Mouse (Mus musculus): ENCODE data around the gene Lcn10. TPM values are rescaled to one million over a fixed set of nuclear protein-coding genes. Genes with fewer than 3 reads are reported as not detected.

Gene Lcn10
- polyA plus RNA-seq, 1 experiment from 2014 or later, result not detected

DNA sequence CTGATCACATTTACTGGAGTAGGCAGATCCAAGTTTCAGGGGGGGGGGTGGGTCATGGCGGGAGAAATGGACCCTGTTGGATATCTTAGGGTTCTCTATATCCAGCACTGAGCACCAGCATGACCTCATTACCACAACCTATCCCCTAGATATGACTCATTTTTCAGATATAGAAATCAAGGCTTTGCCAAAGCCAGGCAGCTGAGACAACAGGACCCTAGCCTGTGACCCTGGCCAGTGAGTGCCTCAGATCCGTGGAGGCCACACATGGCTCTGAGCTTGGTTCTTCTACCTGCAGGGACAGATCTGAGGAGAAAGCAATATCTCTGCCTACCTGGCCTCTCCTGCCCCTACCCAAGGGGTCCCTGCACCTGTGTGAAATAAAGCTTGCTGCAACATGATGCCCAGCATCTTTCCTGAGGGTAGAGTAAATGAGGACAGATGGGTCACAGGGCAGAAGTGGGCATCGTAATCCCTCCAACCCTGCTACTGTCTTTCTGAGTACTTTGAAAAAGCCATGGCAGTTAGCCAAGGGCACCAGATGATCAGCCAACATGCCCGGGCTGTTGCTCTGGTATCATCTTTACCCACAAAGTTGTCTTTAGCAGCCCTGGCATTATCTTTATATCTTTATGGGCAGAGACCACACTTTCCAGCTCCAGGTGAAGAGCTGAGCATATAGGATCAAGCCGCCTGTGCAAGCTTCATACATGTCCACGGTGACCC lies 21.1 kb upstream of the Lcn10 start:
- Histone ChIP-seq H3K36me3 (ENCODE audit: control insufficient read depth, insufficient read depth, low read length) (no peaks in the 10 kb centered on the region), H3K27me3 (ENCODE audit: control insufficient read depth, insufficient read depth, low read depth, low read length) (no peaks in the 10 kb centered on the region), H3K27ac (ENCODE audit: low read length) (no peak overlapping the region), H3K4me1 (replicated peaks; ENCODE audit: control insufficient read depth, insufficient read depth, low read length) (no peaks in the 10 kb centered on the region), H3K4me2 (ENCODE audit: low read depth, low read length) (no peak overlapping the region), H3K9me3 (ENCODE audit: control insufficient read depth, low read length) (no peaks in the 10 kb centered on the region), H3K4me3 (ENCODE audit: low read length) (no peak overlapping the region), H3K9ac (ENCODE audit: low read length) (no peak overlapping the region)
- WGBS, result 79% methylated on average over 6 of the region's 6 CpGs
- ATAC-seq (ENCODE audit: low read depth), result no peak

DNA sequence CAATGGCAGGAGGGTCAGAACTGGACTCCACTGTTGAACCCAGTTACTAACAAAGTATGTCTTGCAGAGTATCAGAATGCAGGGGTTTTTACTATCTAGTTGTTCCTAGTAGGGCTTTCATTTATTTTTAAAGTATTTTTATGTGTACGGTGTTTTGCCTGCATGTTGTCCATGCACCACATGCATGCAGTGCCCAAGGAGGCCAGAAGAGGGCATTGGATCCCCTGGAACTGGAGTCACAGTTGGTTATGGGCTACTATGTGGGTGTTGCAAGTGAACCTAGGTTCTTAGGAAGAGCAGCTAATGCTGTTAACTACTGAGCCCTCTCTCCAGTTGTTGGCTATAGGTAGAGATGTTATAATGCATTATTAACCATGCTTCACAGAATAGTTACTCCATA lies 19.0 kb upstream of the Lcn10 start:
- H3K36me3 ChIP-seq (ENCODE audit: control insufficient read depth, insufficient read depth, low read length), result no peaks in the 10 kb centered on the region
- H3K4me1 ChIP-seq (replicated peaks; ENCODE audit: control insufficient read depth, insufficient read depth, low read length), result no peaks in the 10 kb centered on the region
- H3K27ac ChIP-seq (ENCODE audit: low read length), result no peak overlapping the region
- no peak overlapping the region for H3K4me2 ChIP-seq (ENCODE audit: low read depth, low read length)
- H3K9me3 ChIP-seq (ENCODE audit: control insufficient read depth, low read length), result no peaks in the 10 kb centered on the region
- no peak for ATAC-seq (ENCODE audit: low read depth)
- no peak overlapping the region for H3K4me3 ChIP-seq (ENCODE audit: low read length)
- H3K27me3 ChIP-seq (ENCODE audit: control insufficient read depth, insufficient read depth, low read depth, low read length), result no peaks in the 10 kb centered on the region
- WGBS, result 50% methylated on average over 1 of the region's 1 CpGs
- H3K9ac ChIP-seq (ENCODE audit: low read length), result no peak overlapping the region

DNA sequence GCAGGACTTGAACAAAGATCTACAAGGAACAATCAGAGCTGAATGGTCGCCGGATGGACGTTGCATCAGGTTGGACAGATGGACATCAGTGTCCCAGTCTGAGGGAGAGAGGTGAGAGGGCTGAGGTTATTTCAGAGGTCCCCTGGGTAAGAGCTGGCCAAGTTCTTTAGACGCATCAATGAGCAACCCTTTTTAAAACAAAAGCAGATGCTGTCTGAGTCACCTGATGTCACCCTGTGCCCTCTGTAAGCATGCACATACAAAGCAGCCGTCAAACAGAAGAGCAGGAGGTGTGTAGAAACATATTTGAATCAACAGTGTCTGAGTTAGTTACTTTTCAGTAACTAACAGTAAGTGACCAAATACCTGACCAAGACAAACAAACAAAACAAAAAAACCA lies 18.4 kb upstream of the Lcn10 start:
- Histone ChIP-seq H3K27me3 (ENCODE audit: control insufficient read depth, insufficient read depth, low read depth, low read length) (no peaks in the 10 kb centered on the region), H3K36me3 (ENCODE audit: control insufficient read depth, insufficient read depth, low read length) (no peaks in the 10 kb centered on the region), H3K9me3 (ENCODE audit: control insufficient read depth, low read length) (no peaks in the 10 kb centered on the region), H3K4me1 (replicated peaks; ENCODE audit: control insufficient read depth, insufficient read depth, low read length) (no peaks in the 10 kb centered on the region), H3K27ac (ENCODE audit: low read length) (no peak overlapping the region), H3K4me3 (ENCODE audit: low read length) (no peak overlapping the region), H3K9ac (ENCODE audit: low read length) (no peak overlapping the region), H3K4me2 (ENCODE audit: low read depth, low read length) (no peak overlapping the region)
- no peak for ATAC-seq (ENCODE audit: low read depth)
- WGBS, result 80% methylated on average over 5 of the region's 5 CpGs

DNA sequence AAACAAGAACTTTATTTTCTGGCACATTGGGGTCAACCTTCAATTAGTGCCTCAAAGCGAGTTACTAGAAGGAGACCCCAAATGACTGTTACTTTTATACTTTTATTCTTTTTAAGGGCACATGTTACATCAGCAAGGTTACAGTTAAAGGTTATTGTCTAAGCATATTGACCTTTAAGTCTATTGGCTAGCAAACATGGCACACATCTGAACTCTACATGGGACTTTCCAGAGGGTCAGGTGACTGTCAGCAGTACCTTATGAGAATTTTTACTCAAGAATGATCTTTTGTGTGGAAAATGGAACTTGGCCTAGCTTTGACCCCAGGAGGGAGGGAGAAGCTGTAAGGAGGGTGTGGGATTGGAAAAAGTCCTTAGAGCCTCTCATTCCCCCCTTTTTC lies 16.0 kb upstream of the Lcn10 start:
- no peak overlapping the region for H3K27ac ChIP-seq (ENCODE audit: low read length)
- no peaks in the 10 kb centered on the region for H3K27me3 ChIP-seq (ENCODE audit: control insufficient read depth, insufficient read depth, low read depth, low read length)
- H3K4me3 ChIP-seq (ENCODE audit: low read length), result no peak overlapping the region
- no peaks in the 10 kb centered on the region for H3K36me3 ChIP-seq (ENCODE audit: control insufficient read depth, insufficient read depth, low read length)
- H3K9me3 ChIP-seq (ENCODE audit: control insufficient read depth, low read length), result no peaks in the 10 kb centered on the region
- H3K9ac ChIP-seq (ENCODE audit: low read length), result no peak overlapping the region
- WGBS, result 52% methylated on average over 1 of the region's 1 CpGs
- H3K4me2 ChIP-seq (ENCODE audit: low read depth, low read length), result no peak overlapping the region
- ATAC-seq (ENCODE audit: low read depth), result no peak
- no peaks in the 10 kb centered on the region for H3K4me1 ChIP-seq (replicated peaks; ENCODE audit: control insufficient read depth, insufficient read depth, low read length)

DNA sequence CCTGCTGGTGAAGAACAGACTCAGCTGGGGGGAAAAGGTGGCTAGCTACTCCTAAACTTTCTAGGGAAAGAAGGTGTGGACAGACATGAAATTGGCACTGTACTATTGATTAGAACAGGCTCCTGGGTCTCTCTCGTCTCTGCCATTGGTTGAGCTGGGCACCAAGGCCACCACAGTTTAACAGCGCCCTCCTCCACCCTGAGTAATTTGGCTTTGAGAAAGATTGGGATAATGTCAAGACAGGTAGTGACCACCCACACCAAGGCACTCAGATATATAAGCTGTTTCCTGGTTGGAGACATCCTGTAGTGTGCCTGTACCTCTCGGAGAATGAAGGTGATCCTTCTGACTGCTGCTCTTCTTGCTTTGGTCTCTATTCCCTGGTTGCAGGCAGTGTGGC lies 6.0 kb upstream of the Lcn10 start, which contains the start of gene Lcn6:
Gene Lcn6 (plus strand): TSS at position 301 of the 400 bp plus-strand sequence.
- H3K27me3 ChIP-seq (ENCODE audit: control insufficient read depth, insufficient read depth, low read depth, low read length), result no peaks in the 10 kb centered on the region
- no peaks in the 10 kb centered on the region for H3K4me1 ChIP-seq (replicated peaks; ENCODE audit: control insufficient read depth, insufficient read depth, low read length)
- H3K4me3 ChIP-seq (ENCODE audit: low read length), result no peak within 1 kb of the TSS
- no peak within 1 kb of the TSS for H3K4me2 ChIP-seq (ENCODE audit: low read depth, low read length)
- H3K36me3 ChIP-seq (ENCODE audit: control insufficient read depth, insufficient read depth, low read length), result no peaks in the 10 kb centered on the region
- H3K9me3 ChIP-seq (ENCODE audit: control insufficient read depth, low read length), result no peaks in the 10 kb centered on the region
- no peak within 1 kb of the TSS for H3K9ac ChIP-seq (ENCODE audit: low read length)
- no peak for ATAC-seq (ENCODE audit: low read depth)
- 91% methylated on average over 3 of the region's 3 CpGs for WGBS
- no peak within 1 kb of the TSS for H3K27ac ChIP-seq (ENCODE audit: low read length)

DNA sequence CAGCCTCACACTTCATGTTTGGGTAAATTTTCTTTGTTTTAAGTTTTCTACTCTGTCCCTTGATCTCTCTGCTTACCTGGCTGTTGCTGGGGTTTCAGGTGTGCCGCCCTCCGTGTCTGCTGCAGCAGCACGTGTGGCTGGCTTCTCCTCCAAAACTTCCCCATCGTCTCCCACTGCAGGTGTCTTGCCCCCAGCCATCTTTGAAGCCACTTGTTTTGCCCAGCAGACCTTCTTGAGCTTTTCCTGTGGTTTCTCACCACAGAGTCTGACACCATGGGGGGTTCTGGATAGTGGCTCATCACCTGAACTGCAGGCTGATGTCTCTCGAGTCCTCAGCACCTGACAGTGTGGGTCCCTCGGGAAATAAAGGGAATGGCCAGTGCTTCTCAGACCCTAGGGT lies 3.0 kb upstream of the Lcn10 start:
- H3K9me3 ChIP-seq (ENCODE audit: control insufficient read depth, low read length), result no peaks in the 10 kb centered on the region
- H3K4me2 ChIP-seq (ENCODE audit: low read depth, low read length), result no peak overlapping the region
- ATAC-seq (ENCODE audit: low read depth), result no peak
- no peaks in the 10 kb centered on the region for H3K4me1 ChIP-seq (replicated peaks; ENCODE audit: control insufficient read depth, insufficient read depth, low read length)
- H3K36me3 ChIP-seq (ENCODE audit: control insufficient read depth, insufficient read depth, low read length), result no peaks in the 10 kb centered on the region
- 75% methylated on average over 6 of the region's 6 CpGs for WGBS
- H3K4me3 ChIP-seq (ENCODE audit: low read length), result no peak overlapping the region
- H3K27ac ChIP-seq (ENCODE audit: low read length), result no peak overlapping the region
- no peaks in the 10 kb centered on the region for H3K27me3 ChIP-seq (ENCODE audit: control insufficient read depth, insufficient read depth, low read depth, low read length)
- no peak overlapping the region for H3K9ac ChIP-seq (ENCODE audit: low read length)

DNA sequence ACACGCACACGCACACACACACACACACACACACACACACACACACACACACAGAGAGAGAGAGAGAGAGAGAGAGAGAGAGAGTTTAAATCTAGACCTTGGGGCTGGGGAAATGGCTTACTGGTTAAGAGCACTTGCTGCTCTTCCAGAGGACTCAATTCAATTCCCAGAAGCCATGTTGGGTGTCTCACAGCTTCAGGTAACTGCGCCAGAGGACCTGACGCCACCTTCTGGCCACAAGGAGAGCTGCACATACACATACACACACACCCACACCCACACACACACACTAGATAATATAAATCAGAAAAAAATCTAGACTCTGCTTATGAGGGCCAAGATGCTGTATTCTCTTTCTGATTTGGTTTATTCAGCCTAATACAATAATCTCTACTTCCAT lies 4.4 kb downstream of the Lcn10 start:
- Histone ChIP-seq H3K36me3 (ENCODE audit: control insufficient read depth, insufficient read depth, low read length) (no peaks in the 10 kb centered on the region), H3K9ac (ENCODE audit: low read length) (no peak overlapping the region), H3K9me3 (ENCODE audit: control insufficient read depth, low read length) (no peaks in the 10 kb centered on the region), H3K27ac (ENCODE audit: low read length) (no peak overlapping the region), H3K4me1 (replicated peaks; ENCODE audit: control insufficient read depth, insufficient read depth, low read length) (no peaks in the 10 kb centered on the region), H3K4me2 (ENCODE audit: low read depth, low read length) (no peak overlapping the region), H3K4me3 (ENCODE audit: low read length) (no peak overlapping the region), H3K27me3 (ENCODE audit: control insufficient read depth, insufficient read depth, low read depth, low read length) (no peaks in the 10 kb centered on the region)
- no peak for ATAC-seq (ENCODE audit: low read depth)
- 56% methylated on average over 4 of the region's 4 CpGs for WGBS

DNA sequence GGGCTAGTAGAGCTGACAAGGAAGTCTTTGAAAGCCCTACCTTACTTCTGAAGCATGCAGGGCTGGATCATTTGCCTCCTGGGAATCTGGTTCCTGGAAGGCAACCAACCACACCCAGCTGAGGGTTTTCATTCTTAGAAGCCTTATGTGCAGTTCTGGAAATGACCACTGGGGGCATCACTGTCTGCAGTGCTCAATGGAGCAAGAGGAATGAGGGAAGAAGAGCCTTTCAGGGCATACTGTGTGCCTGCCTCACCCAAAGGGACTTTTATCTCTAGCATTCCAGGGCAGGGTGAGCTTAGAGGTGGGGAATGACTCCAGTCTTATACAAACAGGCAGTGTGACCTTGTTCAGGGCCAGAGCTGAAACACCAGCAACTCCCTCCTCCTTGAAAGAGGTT lies 12.1 kb downstream of the Lcn10 start:
- H3K9me3 ChIP-seq (ENCODE audit: control insufficient read depth, low read length), result no peaks in the 10 kb centered on the region
- no peak overlapping the region for H3K9ac ChIP-seq (ENCODE audit: low read length)
- no peak for ATAC-seq (ENCODE audit: low read depth)
- no peaks in the 10 kb centered on the region for H3K27me3 ChIP-seq (ENCODE audit: control insufficient read depth, insufficient read depth, low read depth, low read length)
- no peak overlapping the region for H3K27ac ChIP-seq (ENCODE audit: low read length)
- H3K4me3 ChIP-seq (ENCODE audit: low read length), result no peak overlapping the region
- no peak overlapping the region for H3K4me2 ChIP-seq (ENCODE audit: low read depth, low read length)
- H3K36me3 ChIP-seq (ENCODE audit: control insufficient read depth, insufficient read depth, low read length), result no peaks in the 10 kb centered on the region
- no peaks in the 10 kb centered on the region for H3K4me1 ChIP-seq (replicated peaks; ENCODE audit: control insufficient read depth, insufficient read depth, low read length)

DNA sequence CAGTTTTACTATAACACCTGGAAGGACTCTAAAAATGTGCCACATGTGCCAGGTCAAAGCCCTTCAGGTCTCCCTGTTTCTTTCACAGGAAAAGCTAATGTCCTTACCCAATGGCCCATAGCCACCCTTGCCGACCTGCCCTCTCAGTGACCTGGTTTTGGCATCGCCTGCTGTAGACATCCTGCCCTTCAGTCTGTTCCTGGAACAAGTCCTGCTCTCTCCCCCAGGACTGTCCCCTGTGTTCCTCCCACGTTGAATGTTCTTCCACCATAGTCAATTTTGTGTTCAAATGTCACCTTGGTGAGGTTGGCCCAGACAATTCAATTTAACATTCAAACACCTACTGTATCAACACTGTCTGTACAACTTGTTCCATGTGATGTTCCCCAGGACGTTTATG lies 14.4 kb downstream of the Lcn10 start:
- no peak for ATAC-seq (ENCODE audit: low read depth)
- Histone ChIP-seq H3K9me3 (ENCODE audit: control insufficient read depth, low read length) (no peaks in the 10 kb centered on the region), H3K4me2 (ENCODE audit: low read depth, low read length) (no peak overlapping the region), H3K4me3 (ENCODE audit: low read length) (no peak overlapping the region), H3K36me3 (ENCODE audit: control insufficient read depth, insufficient read depth, low read length) (no peaks in the 10 kb centered on the region), H3K27me3 (ENCODE audit: control insufficient read depth, insufficient read depth, low read depth, low read length) (no peaks in the 10 kb centered on the region), H3K9ac (ENCODE audit: low read length) (no peak overlapping the region), H3K27ac (ENCODE audit: low read length) (no peak overlapping the region), H3K4me1 (replicated peaks; ENCODE audit: control insufficient read depth, insufficient read depth, low read length) (no peaks in the 10 kb centered on the region)
- 51% methylated on average over 4 of the region's 4 CpGs for WGBS

DNA sequence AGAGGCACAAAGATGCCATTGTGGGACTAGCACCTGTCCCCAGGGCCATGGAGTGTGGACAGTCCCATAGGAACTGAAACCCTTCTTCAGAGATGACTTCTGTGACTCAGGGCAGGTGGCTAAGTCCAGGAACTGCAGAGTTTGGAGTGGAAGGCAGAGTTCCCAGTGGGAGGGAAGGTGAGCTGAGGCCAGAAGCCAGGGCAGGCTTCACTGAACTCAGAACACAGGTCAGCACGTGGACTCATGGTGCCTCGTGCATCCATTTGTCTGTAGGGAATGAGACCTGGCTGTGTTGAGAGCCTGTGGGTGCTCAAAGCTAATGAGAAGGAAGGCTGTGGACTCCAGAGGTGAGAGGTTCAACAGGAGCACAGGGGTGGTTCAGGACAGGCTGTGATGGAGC lies 16.2 kb downstream of the Lcn10 start:
- H3K27me3 ChIP-seq (ENCODE audit: control insufficient read depth, insufficient read depth, low read depth, low read length), result no peaks in the 10 kb centered on the region
- no peaks in the 10 kb centered on the region for H3K36me3 ChIP-seq (ENCODE audit: control insufficient read depth, insufficient read depth, low read length)
- no peak for ATAC-seq (ENCODE audit: low read depth)
- no peak overlapping the region for H3K9ac ChIP-seq (ENCODE audit: low read length)
- H3K9me3 ChIP-seq (ENCODE audit: control insufficient read depth, low read length), result no peaks in the 10 kb centered on the region
- H3K4me2 ChIP-seq (ENCODE audit: low read depth, low read length), result no peak overlapping the region
- 88% methylated on average over 2 of the region's 2 CpGs for WGBS
- no peak overlapping the region for H3K4me3 ChIP-seq (ENCODE audit: low read length)
- no peak overlapping the region for H3K27ac ChIP-seq (ENCODE audit: low read length)
- H3K4me1 ChIP-seq (replicated peaks; ENCODE audit: control insufficient read depth, insufficient read depth, low read length), result no peaks in the 10 kb centered on the region
